Mouse (Mus musculus): ENCODE measurements around the gene Arhgef17. TPM values are rescaled to one million over a fixed set of nuclear protein-coding genes. Genes with fewer than 3 reads are reported as not detected.

Arhgef17 gene
- polyA plus RNA-seq, 1 experiment from 2014 or later, result 12.9 TPM

GRCm38 (mm10) chr7:100860450-100860849 is 71.5 kb downstream of the Arhgef17 start:
- H3K4me2 ChIP-seq (ENCODE audit: low read length), result no peak overlapping the region
- no peaks in the 10 kb centered on the region for H3K9me3 ChIP-seq (ENCODE audit: control insufficient read depth, low read length)
- WGBS, result 75% methylated on average over 3 of the region's 3 CpGs
- ATAC-seq (replicated peaks; ENCODE audit: low FRiP score, low TSS enrichment, low read depth) (no peak), DNase-seq (ENCODE audit: low spot score) (no peak)
- peaks cover 7% of the 10 kb centered on the region for H3K4me1 ChIP-seq (replicated peaks; ENCODE audit: control insufficient read depth, insufficient read depth, low read length)
- H3K36me3 ChIP-seq (ENCODE audit: control insufficient read depth, insufficient read depth, low read length), result no peaks in the 10 kb centered on the region
- no peak overlapping the region for H3K9ac ChIP-seq (ENCODE audit: low read length)
- H3K4me3 ChIP-seq (ENCODE audit: low read depth, low read length), result no peak overlapping the region
- H3K27me3 ChIP-seq (replicated peaks; ENCODE audit: control insufficient read depth, insufficient read depth, low read length), result no peaks in the 10 kb centered on the region
- no peak overlapping the region for H3K27ac ChIP-seq (ENCODE audit: low read depth)

- no peak overlapping the region for H3K4me3 ChIP-seq (ENCODE audit: low read depth, low read length)
- no peak for ATAC-seq (replicated peaks; ENCODE audit: low FRiP score, low TSS enrichment, low read depth)
- DNase-seq (ENCODE audit: low spot score), result no peak
- 65% methylated on average over 5 of the region's 5 CpGs for WGBS
- H3K4me2 ChIP-seq (ENCODE audit: low read length), result no peak overlapping the region
- peaks cover 19% of the 10 kb centered on the region for H3K4me1 ChIP-seq (replicated peaks; ENCODE audit: control insufficient read depth, insufficient read depth, low read length)
- no peaks in the 10 kb centered on the region for H3K27me3 ChIP-seq (replicated peaks; ENCODE audit: control insufficient read depth, insufficient read depth, low read length)
- no peaks in the 10 kb centered on the region for H3K9me3 ChIP-seq (ENCODE audit: control insufficient read depth, low read length)
- no peak overlapping the region for H3K9ac ChIP-seq (ENCODE audit: low read length)
- H3K27ac ChIP-seq (ENCODE audit: low read depth), result no peak overlapping the region
- H3K36me3 ChIP-seq (ENCODE audit: control insufficient read depth, insufficient read depth, low read length), result no peaks in the 10 kb centered on the region
Observed at GRCm38 (mm10) chr7:100855795-100856573, 75.9 kb downstream of the Arhgef17 start.

GRCm38 (mm10) chr7:100855300-100855699 is 76.6 kb downstream of the Arhgef17 start:
- Histone ChIP-seq H3K9me3 (ENCODE audit: control insufficient read depth, low read length) (no peaks in the 10 kb centered on the region), H3K27ac (ENCODE audit: low read depth) (no peak overlapping the region), H3K9ac (ENCODE audit: low read length) (no peak overlapping the region), H3K27me3 (replicated peaks; ENCODE audit: control insufficient read depth, insufficient read depth, low read length) (no peaks in the 10 kb centered on the region), H3K4me3 (ENCODE audit: low read depth, low read length) (no peak overlapping the region), H3K4me1 (replicated peaks; ENCODE audit: control insufficient read depth, insufficient read depth, low read length) (peaks cover 19% of the 10 kb centered on the region), H3K4me2 (ENCODE audit: low read length) (no peak overlapping the region), H3K36me3 (ENCODE audit: control insufficient read depth, insufficient read depth, low read length) (no peaks in the 10 kb centered on the region)
- 39% methylated on average over 4 of the region's 4 CpGs for WGBS
- no peak for ATAC-seq (replicated peaks; ENCODE audit: low FRiP score, low TSS enrichment, low read depth)
- DNase-seq (ENCODE audit: low spot score), result no peak

GRCm38 (mm10) chr7:100854861-100855260 is 77.0 kb downstream of the Arhgef17 start:
- DNase-seq (ENCODE audit: low spot score) (no peak), ATAC-seq (replicated peaks; ENCODE audit: low FRiP score, low TSS enrichment, low read depth) (no peak)
- no peaks in the 10 kb centered on the region for H3K36me3 ChIP-seq (ENCODE audit: control insufficient read depth, insufficient read depth, low read length)
- H3K9ac ChIP-seq (ENCODE audit: low read length), result no peak overlapping the region
- no peak overlapping the region for H3K27ac ChIP-seq (ENCODE audit: low read depth)
- H3K4me3 ChIP-seq (ENCODE audit: low read depth, low read length), result no peak overlapping the region
- WGBS, result 73% methylated on average over 5 of the region's 5 CpGs
- H3K27me3 ChIP-seq (replicated peaks; ENCODE audit: control insufficient read depth, insufficient read depth, low read length), result no peaks in the 10 kb centered on the region
- no peaks in the 10 kb centered on the region for H3K9me3 ChIP-seq (ENCODE audit: control insufficient read depth, low read length)
- H3K4me1 ChIP-seq (replicated peaks; ENCODE audit: control insufficient read depth, insufficient read depth, low read length), result peaks cover 19% of the 10 kb centered on the region
- no peak overlapping the region for H3K4me2 ChIP-seq (ENCODE audit: low read length)

GRCm38 (mm10) chr7:100854137-100854814 is 77.6 kb downstream of the Arhgef17 start:
- H3K9ac ChIP-seq (ENCODE audit: low read length), result no peak overlapping the region
- no peak overlapping the region for H3K4me2 ChIP-seq (ENCODE audit: low read length)
- H3K27ac ChIP-seq (ENCODE audit: low read depth), result no peak overlapping the region
- ATAC-seq (replicated peaks; ENCODE audit: low FRiP score, low TSS enrichment, low read depth) (no peak; the same call in 1 of the 2 replicates), DNase-seq (ENCODE audit: low spot score) (no peak)
- H3K27me3 ChIP-seq (replicated peaks; ENCODE audit: control insufficient read depth, insufficient read depth, low read length), result no peaks in the 10 kb centered on the region
- WGBS, result 55% methylated on average over 6 of the region's 6 CpGs
- H3K9me3 ChIP-seq (ENCODE audit: control insufficient read depth, low read length), result no peaks in the 10 kb centered on the region
- peaks cover 19% of the 10 kb centered on the region for H3K4me1 ChIP-seq (replicated peaks; ENCODE audit: control insufficient read depth, insufficient read depth, low read length)
- H3K36me3 ChIP-seq (ENCODE audit: control insufficient read depth, insufficient read depth, low read length), result no peaks in the 10 kb centered on the region
- H3K4me3 ChIP-seq (ENCODE audit: low read depth, low read length), result no peak overlapping the region

GRCm38 (mm10) chr7:100853396-100853795 is 78.5 kb downstream of the Arhgef17 start:
- Histone ChIP-seq H3K4me1 (replicated peaks; ENCODE audit: control insufficient read depth, insufficient read depth, low read length) (peaks cover 19% of the 10 kb centered on the region), H3K9me3 (ENCODE audit: control insufficient read depth, low read length) (no peaks in the 10 kb centered on the region), H3K27ac (ENCODE audit: low read depth) (no peak overlapping the region), H3K9ac (ENCODE audit: low read length) (no peak overlapping the region), H3K4me3 (ENCODE audit: low read depth, low read length) (no peak overlapping the region), H3K36me3 (ENCODE audit: control insufficient read depth, insufficient read depth, low read length) (no peaks in the 10 kb centered on the region), H3K27me3 (replicated peaks; ENCODE audit: control insufficient read depth, insufficient read depth, low read length) (no peaks in the 10 kb centered on the region), H3K4me2 (ENCODE audit: low read length) (no peak overlapping the region)
- no peak for DNase-seq (ENCODE audit: low spot score)
- WGBS, result 82% methylated on average over 3 of the region's 3 CpGs
- no peak for ATAC-seq (replicated peaks; ENCODE audit: low FRiP score, low TSS enrichment, low read depth)

- 0 out of 2 replicates have a peak overlapping the region, but pooled peaks have one; percentile 38 for H3K27ac ChIP-seq (ENCODE audit: low read depth)
Observed at GRCm38 (mm10) chr7:100851481-100852356, 80.2 kb downstream of the Arhgef17 start.

GRCm38 (mm10) chr7:100849508-100849907 is 82.4 kb downstream of the Arhgef17 start:
- H3K4me3 ChIP-seq (ENCODE audit: low read depth, low read length), result no peak overlapping the region
- H3K4me2 ChIP-seq (ENCODE audit: low read length), result no peak overlapping the region
- no peak overlapping the region for H3K27ac ChIP-seq (ENCODE audit: low read depth)
- no peak overlapping the region for H3K9ac ChIP-seq (ENCODE audit: low read length)
- H3K4me1 ChIP-seq (replicated peaks; ENCODE audit: control insufficient read depth, insufficient read depth, low read length), result peaks cover 18% of the 10 kb centered on the region
- WGBS, result 90% methylated on average over 2 of the region's 2 CpGs
- no peaks in the 10 kb centered on the region for H3K27me3 ChIP-seq (replicated peaks; ENCODE audit: control insufficient read depth, insufficient read depth, low read length)
- no peaks in the 10 kb centered on the region for H3K9me3 ChIP-seq (ENCODE audit: control insufficient read depth, low read length)
- DNase-seq (ENCODE audit: low spot score) (peak; percentile 45), ATAC-seq (replicated peaks; ENCODE audit: low FRiP score, low TSS enrichment, low read depth) (no peak)
- no peaks in the 10 kb centered on the region for H3K36me3 ChIP-seq (ENCODE audit: control insufficient read depth, insufficient read depth, low read length)

More at GRCm38 (mm10) chr7:100851481-100852356, 80.2 kb downstream of the Arhgef17 start:
- WGBS, result 49% methylated on average over 9 of the region's 9 CpGs
- H3K4me2 ChIP-seq (ENCODE audit: low read length), result no peak overlapping the region
- H3K36me3 ChIP-seq (ENCODE audit: control insufficient read depth, insufficient read depth, low read length), result no peaks in the 10 kb centered on the region
- no peaks in the 10 kb centered on the region for H3K27me3 ChIP-seq (replicated peaks; ENCODE audit: control insufficient read depth, insufficient read depth, low read length)
- no peak for ATAC-seq (replicated peaks; ENCODE audit: low FRiP score, low TSS enrichment, low read depth)
- H3K9ac ChIP-seq (ENCODE audit: low read length), result no peak overlapping the region
- peaks cover 19% of the 10 kb centered on the region for H3K4me1 ChIP-seq (replicated peaks; ENCODE audit: control insufficient read depth, insufficient read depth, low read length)
- H3K9me3 ChIP-seq (ENCODE audit: control insufficient read depth, low read length), result no peaks in the 10 kb centered on the region
- H3K4me3 ChIP-seq (ENCODE audit: low read depth, low read length), result no peak overlapping the region
- no peak for DNase-seq (ENCODE audit: low spot score)

Measured in intestine, embryonic 14.5 days (tissue).